Mouse (Mus musculus) cerebellum, adult 18-20 months (tissue): ENCODE measurements around the gene Manea.
A peak's percentile ranks its signal among the peaks of the same experiment; 100 is the strongest.
"Not testable (repeated sequence)": the region's sequence is repeated elsewhere in the genome, so short reads cannot be mapped to it uniquely, and the experiment has no call there.

ENCODE experiments used
- DNase-seq, 2 experiments: peaks; one replicate each; pipeline ENCODE4 v3.0.0; 2021

The Manea gene

GRCm38 (mm10) chr4:26346443-26347106, at the start of gene Manea:
Manea (minus strand) TSS chr4:26346891.
- DNase-seq: peak; percentile 92 to 95

- peak; percentile 60 to 79 for DNase-seq
Observed at GRCm38 (mm10) chr4:26354616-26355015, 7.9 kb upstream of the Manea start.

GRCm38 (mm10) chr4:26353643-26354231, 7.0 kb upstream of the Manea start:
- no peak for DNase-seq

GRCm38 (mm10) chr4:26347239-26347638, 548 bp upstream of the Manea start:
- DNase-seq: no peak

GRCm38 (mm10) chr4:26345741-26346442, 799 bp downstream of the Manea start:
- DNase-seq: peak in 1 of 2 experiments; percentile 11

- no peak for DNase-seq
Observed at GRCm38 (mm10) chr4:26345080-26345479, 1.6 kb downstream of the Manea start.

GRCm38 (mm10) chr4:26342346-26342745, 4.3 kb downstream of the Manea start:
- DNase-seq: no peak

GRCm38 (mm10) chr4:26338604-26339003, 8.1 kb downstream of the Manea start:
- no peak for DNase-seq

- DNase-seq: no peak
Observed at GRCm38 (mm10) chr4:26336563-26336962, 10.1 kb downstream of the Manea start.

- DNase-seq: not testable (repeated sequence)
Observed at GRCm38 (mm10) chr4:26304731-26305130, 42.0 kb downstream of the Manea start.

GRCm38 (mm10) chr4:26277112-26277716, 69.5 kb downstream of the Manea start:
- DNase-seq: no peak

GRCm38 (mm10) chr4:26276264-26276663, 70.4 kb downstream of the Manea start:
- DNase-seq: no peak

GRCm38 (mm10) chr4:26275769-26276168, 70.9 kb downstream of the Manea start:
- no peak for DNase-seq
